In genomic region chr9:120855293-120856050, GRCm38 (mm10) we compare ENCODE assay signal across 10 mouse cellular contexts.
DNase-seq lines count a peak whose midpoint lies in the region; ATAC-seq and TF ChIP-seq lines count a peak whose summit lies in the region.
"Had no signal": no experiment of that assay in that cellular context is flagged by ENCODE, and none has a peak within 500 bp of the region (broad histone marks: within the 10 kb centered on the region; RNA-seq: fewer than 3 reads in every experiment).

No protein-coding gene starts in this region.

- H3K9ac ChIP-seq in hindbrain, embryonic 14.5 days: no peak overlapping the region
- H3K9ac ChIP-seq: stomach, embryonic 15.5 days had no signal

- 39% methylated on average over 3 of the region's 3 CpGs for WGBS in hindbrain, embryonic 14.5 days

- H3K36me3 ChIP-seq in hindbrain, embryonic 14.5 days (replicated peaks; ENCODE audit: control insufficient read depth, insufficient read depth): no peaks in the 10 kb centered on the region
- H3K36me3 ChIP-seq: stomach, embryonic 15.5 days had no signal

- H3K27me3 ChIP-seq in hindbrain, embryonic 14.5 days (ENCODE audit: control insufficient read depth, insufficient read depth, low read length): no peaks in the 10 kb centered on the region
- H3K27me3 ChIP-seq: stomach, embryonic 15.5 days had no signal

- ATAC-seq in hindbrain, embryonic 14.5 days (ENCODE audit: low FRiP score): peak; percentile 14; the same call in 1 of the 2 replicates
- ATAC-seq: intestine, postnatal 0 days had no signal

- no peak overlapping the region for H3K4me3 ChIP-seq in hindbrain, embryonic 14.5 days (replicated peaks; ENCODE audit: low read length)
- H3K4me3 ChIP-seq: stomach, embryonic 15.5 days had no signal

- no peak overlapping the region for H3K27ac ChIP-seq in hindbrain, embryonic 14.5 days

- intact Hi-C loops in gastrocnemius, postnatal 14 days (cut with DNase I; ENCODE audit: low total_unique reads): no loop called here
- intact Hi-C loops in left cerebral cortex, postnatal 10 days (cut with DNase I): no loop called here

- no peak for TF ChIP-seq POLR2A in brain, embryonic 14.5 days (IDR thresholded peaks at IDR 0.05; ENCODE audit: borderline replicate concordance, extremely low read depth, insufficient read depth, insufficient read length, poor library complexity, severe bottlenecking)

- 0 out of 2 replicates have a peak, but pooled peaks cover 3% of the 10 kb centered on the region for H3K4me1 ChIP-seq in hindbrain, embryonic 14.5 days (replicated peaks; ENCODE audit: control insufficient read depth, insufficient read depth, low read length)

- no peak for TF ChIP-seq CTCF in brain, embryonic 14.5 days (IDR thresholded peaks at IDR 0.05; ENCODE audit: borderline replicate concordance, extremely low read depth, insufficient read depth, insufficient read length)

- no peak overlapping the region for H3K4me2 ChIP-seq in hindbrain, embryonic 14.5 days (replicated peaks)
- H3K4me2 ChIP-seq: stomach, embryonic 15.5 days had no signal

- H3K9me3 ChIP-seq in hindbrain, embryonic 14.5 days (ENCODE audit: control insufficient read depth, low read length): no peaks in the 10 kb centered on the region
- H3K9me3 ChIP-seq: stomach, embryonic 15.5 days had no signal

- DNase-seq in gastrocnemius, postnatal 14 days: peak; percentile 27
- no peak for DNase-seq in gastrocnemius, adult 18-20 months (ENCODE audit: low spot score)
- DNase-seq in 3134 (ENCODE audit: extremely low read depth, insufficient read length, low spot score): peak; percentile 23
- DNase-seq in brain, embryonic 14.5 days (ENCODE audit: low read depth): peak; percentile 94
- DNase-seq in hindbrain, embryonic 14.5 days (ENCODE audit: low spot score): no peak
- DNase-seq in urinary bladder, postnatal 4 days (ENCODE audit: low spot score in 2 of 2): no peak
- no peak for DNase-seq in thymus, adult 18-20 months
- no peak for DNase-seq in left cerebral cortex, postnatal 10 days (ENCODE audit: extremely low spot score in 1 of 2, low spot score in 2 of 2)

Comparison
In these comparisons a context has a peak if more than half of its experiments do, and no peak if none do; other contexts are left out.
1. DNase-seq: peak in gastrocnemius, postnatal 14 days (single experiment), 3134 (single experiment) and brain, embryonic 14.5 days (single experiment); none in gastrocnemius, adult 18-20 months (single experiment), hindbrain, embryonic 14.5 days (single experiment), urinary bladder, postnatal 4 days (0 of 2), thymus, adult 18-20 months (0 of 2) and left cerebral cortex, postnatal 10 days (0 of 2).